Mouse (Mus musculus): ENCODE measurements at regions not wholly inside any gene's neighbourhood (a gene's known extent, or its start where the extent isn't known, plus 50 kb on each side); places are given as distances from the start of the nearest gene placed in this dataset.

- DNase-seq (ENCODE audit: low spot score in 2 of 2), result no peak
Measured at GRCm38 (mm10) chr5:118380052-118380421, 135.0 kb downstream of the 2410131K14Rik start.

- DNase-seq (ENCODE audit: low spot score in 2 of 2), result peak; percentile 42 to 51
Measured at GRCm38 (mm10) chr5:118380422-118381293, 135.6 kb downstream of the 2410131K14Rik start.

DNA sequence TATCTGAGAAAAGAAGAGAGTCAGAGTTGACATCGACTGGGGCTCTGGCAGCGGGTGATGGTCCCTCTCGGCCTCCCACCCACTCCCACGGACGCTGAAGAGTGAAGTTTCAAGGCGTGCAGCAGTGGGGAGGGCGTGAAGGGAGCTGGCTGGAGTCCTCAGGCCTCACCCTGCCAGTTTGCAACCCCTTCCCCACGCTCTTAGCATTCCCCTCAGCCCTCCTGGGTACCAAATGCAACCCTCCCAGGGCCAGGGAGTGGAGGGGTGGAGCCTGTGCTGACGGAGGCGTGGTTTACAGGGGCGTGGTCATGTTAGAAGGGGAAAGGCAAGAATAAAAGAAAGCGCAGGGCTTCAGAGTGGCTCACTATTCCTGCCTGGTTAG, 136.3 kb downstream of the 2410131K14Rik start:
- peak; percentile 67 to 71 for DNase-seq (ENCODE audit: low spot score in 2 of 2)

- DNase-seq (ENCODE audit: low spot score in 2 of 2), result peak in 1 of 2 experiments; percentile 64
Measured at GRCm38 (mm10) chr5:118386126-118386525, 141.1 kb downstream of the 2410131K14Rik start.

DNA sequence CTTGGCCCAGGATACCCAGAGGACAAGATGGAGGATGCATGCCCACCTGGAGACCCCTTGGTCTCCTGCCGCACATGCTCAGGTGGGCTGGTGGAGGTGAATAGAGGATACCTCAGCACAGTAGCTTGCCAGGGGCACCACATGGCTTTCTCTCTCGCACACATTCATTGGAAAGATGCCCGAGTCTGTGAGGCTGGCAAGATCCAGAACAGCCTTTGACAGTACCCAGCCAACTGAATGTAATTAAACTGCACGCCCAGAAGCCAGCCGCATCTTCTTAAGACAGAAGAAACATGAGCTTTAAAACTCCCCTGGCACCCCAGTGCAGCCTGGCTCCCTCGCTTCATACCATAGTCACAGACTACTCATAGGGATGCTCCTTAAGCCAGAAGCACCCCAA, 143.4 kb downstream of the 2410131K14Rik start:
- DNase-seq (ENCODE audit: low spot score in 2 of 2), result no peak

- DNase-seq (ENCODE audit: low spot score in 2 of 2), result no peak
Measured at GRCm38 (mm10) chr5:118390691-118391373, 145.8 kb downstream of the 2410131K14Rik start.

GRCm38 (mm10) chr5:118392932-118393487, 148.0 kb downstream of the 2410131K14Rik start:
- DNase-seq (ENCODE audit: low spot score in 2 of 2), result no peak

- no peak for DNase-seq (ENCODE audit: low spot score in 2 of 2)
Measured at GRCm38 (mm10) chr5:118394051-118394450, 149.0 kb downstream of the 2410131K14Rik start.

- DNase-seq (ENCODE audit: low spot score in 2 of 2), result no peak
Measured at GRCm38 (mm10) chr5:118396004-118396725, 151.1 kb downstream of the 2410131K14Rik start.

DNA sequence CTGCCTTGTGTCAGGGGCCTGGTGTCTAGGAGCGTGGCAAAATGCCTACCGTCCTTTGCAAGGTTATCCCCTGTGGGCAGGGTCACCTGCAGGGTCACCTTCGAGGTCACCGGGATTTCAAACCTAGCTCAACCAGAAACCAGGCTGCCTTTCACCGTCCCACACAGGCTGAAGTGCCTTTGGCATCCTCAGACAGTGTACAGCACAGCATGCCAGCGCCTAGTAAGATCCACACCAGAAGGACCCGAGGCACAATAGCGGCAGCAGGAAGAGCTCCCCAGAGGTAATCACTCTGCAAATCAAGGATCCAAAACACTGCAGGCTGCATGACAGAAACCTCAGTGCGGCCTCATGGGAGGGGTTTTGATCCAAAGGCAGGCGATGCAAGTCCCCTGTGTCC, 155.9 kb downstream of the 2410131K14Rik start:
- DNase-seq (ENCODE audit: low spot score in 2 of 2), result no peak

DNA sequence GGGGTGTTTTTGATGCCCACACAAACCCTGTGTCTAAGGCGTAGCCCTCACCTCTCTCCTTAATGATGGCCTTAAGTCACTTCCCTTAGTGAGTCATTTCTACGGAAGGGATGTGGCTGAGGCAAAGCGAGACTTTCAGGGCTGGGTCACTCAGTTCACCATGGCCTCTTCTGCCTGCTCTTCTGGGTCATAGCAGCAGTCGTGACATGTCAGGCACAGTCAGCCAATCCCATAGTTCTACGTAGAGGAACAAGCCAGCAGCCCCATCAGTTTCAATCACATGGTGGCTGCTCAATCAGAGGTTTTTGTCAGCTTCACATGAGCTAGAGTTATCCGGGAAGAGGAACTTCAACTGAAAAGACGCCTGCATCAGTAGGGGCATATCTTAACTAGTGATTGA, 156.1 kb upstream of the Med13l start:
- no peak for DNase-seq (ENCODE audit: low spot score in 2 of 2)

DNA sequence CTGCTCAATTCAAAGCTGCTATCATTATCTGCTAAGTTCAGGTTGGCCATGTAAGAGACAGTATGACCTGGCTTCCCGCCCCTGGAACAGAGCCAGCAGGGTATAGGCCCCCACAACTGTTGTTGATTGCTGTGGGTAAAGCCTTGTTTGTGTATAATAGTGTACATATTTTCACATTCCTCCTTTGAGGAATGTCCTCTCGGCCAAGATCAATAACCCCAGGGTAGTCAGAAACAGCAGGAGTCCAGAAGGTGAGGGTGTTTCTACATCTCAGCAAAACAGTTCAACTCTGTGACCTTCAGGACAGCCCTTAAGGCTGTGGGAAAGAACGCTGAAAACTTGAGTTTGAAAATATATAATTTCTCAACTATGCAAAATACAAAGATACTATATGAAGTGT, 155.1 kb upstream of the Med13l start:
- no peak for DNase-seq (ENCODE audit: low spot score in 2 of 2)

- no peak for DNase-seq (ENCODE audit: low spot score in 2 of 2)
Measured at GRCm38 (mm10) chr5:118407451-118407850, 153.0 kb upstream of the Med13l start.

DNA sequence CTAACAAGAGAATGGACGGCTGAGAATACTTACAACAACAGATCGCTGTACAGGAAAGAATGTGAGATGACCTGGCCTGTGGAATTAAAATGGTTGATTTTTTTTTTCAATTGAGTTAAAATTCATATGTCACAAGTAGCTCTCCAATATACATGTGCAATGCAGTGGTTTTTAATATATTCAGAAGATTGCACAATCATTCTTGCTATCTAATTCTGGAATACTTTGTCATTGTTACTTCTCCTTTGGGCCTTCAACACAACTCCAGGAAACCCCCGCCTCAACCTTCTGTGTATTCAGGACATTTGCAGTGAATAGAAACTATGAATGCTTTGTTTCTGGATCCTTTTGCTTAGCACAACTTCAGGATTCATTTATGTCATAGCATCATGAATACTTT, 152.5 kb upstream of the Med13l start:
- no peak for DNase-seq (ENCODE audit: low spot score in 2 of 2)

- no peak for DNase-seq (ENCODE audit: low spot score in 2 of 2)
Measured at GRCm38 (mm10) chr5:118408826-118409225, 151.7 kb upstream of the Med13l start.

DNA sequence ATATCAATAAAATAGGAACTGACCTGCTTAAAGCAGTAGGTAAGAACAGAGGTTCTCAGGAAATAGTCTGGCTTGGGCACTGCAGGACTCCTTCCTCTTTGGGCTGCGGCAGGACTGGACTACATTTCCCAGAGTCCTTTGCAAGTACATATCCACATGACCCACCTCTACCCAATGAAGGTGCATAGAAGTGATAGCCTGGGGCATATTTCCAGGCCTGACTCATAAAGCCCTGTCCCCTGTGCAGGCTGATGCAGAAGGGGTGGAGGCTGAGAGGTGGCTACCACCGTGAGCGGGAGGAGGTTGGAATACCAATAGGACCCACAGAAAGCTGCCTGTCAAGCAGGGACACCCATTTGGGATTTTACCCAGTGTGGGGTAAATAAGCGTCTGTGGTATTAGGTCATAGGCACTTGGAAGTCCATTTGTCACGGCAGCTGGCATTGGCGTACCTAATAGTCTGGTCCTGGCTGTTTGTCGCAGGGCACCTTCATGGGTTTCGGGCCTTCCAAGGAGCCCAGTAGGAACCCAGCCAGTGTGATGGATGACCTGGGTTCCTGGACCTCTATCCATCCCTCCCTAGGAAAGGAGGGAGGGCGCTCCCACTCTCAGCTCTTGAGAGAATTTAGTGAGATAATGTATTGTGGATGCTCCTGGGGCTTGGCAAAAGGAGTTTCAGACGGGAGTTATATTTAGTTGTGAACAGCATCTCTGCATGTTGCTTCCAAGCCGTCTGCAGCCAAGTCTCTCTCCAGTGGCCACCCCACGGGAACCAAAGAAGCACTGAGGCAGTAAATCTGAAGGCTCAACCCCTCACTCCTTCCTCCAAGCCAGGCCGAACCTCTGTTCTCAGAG, 146.8 kb upstream of the Med13l start:
- peak; percentile 40 to 67 for DNase-seq (ENCODE audit: low spot score in 2 of 2)

GRCm38 (mm10) chr5:118419344-118420037, 141.0 kb upstream of the Med13l start:
- no peak for DNase-seq (ENCODE audit: low spot score in 2 of 2)

DNA sequence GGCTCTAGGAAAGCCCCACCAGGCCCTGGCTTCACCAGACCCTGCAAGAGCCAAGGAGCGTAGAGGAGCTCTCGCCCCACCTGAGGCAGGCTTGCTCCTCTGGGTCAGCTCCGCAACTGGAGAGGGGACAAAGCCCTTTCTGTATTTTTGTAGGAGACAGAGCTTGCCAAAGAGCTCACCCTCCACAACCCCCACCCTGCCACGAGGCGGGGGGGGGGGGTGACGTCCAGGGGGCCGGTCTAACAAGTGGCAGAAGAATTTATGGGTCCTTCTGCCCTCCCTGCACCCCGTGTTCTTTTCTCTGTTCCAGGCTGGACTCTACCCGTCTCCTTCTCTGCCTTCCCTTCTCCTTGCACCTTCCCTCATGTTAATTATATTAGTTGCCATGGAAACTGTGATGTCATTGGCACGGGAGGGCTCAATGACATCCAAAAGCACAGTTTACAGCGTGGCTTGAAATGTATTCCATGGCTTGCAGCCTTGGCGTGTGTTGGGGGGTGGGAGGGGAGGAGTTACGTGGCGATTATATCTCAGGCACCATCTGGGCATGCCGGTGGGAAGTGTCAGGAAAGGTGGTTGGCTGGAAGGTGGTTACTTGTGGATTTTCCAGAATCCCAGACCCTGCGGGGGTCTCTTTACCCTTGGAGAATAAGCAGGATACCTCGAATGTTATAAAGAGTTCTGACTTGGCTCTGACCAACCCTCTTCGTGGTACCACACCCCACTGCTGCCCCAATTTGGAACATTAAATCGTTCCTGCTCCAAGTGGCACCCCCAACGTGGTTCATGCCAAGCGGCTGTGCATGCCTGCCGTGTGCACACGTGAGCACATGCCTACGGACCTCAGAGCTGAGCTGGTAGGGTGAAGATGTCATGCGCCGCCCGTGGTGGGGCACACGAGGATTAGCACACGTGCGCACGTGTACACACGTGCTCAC, 138.3 kb upstream of the Med13l start:
- DNase-seq (ENCODE audit: low spot score in 2 of 2), result peak in 1 of 2 experiments; percentile 23

GRCm38 (mm10) chr5:118424177-118424576, 136.3 kb upstream of the Med13l start:
- no peak for DNase-seq (ENCODE audit: low spot score in 2 of 2)

Data from urinary bladder, adult 18-20 months (tissue).